Mouse (Mus musculus) urinary bladder, postnatal 14 days (tissue): ENCODE data around the gene 4930447C04Rik.

Experiments used
- DNase-seq: peaks from one replicate; pipeline ENCODE4 v3.0.0; 2021; ENCODE audit warnings: low spot score

4930447C04Rik gene

DNA sequence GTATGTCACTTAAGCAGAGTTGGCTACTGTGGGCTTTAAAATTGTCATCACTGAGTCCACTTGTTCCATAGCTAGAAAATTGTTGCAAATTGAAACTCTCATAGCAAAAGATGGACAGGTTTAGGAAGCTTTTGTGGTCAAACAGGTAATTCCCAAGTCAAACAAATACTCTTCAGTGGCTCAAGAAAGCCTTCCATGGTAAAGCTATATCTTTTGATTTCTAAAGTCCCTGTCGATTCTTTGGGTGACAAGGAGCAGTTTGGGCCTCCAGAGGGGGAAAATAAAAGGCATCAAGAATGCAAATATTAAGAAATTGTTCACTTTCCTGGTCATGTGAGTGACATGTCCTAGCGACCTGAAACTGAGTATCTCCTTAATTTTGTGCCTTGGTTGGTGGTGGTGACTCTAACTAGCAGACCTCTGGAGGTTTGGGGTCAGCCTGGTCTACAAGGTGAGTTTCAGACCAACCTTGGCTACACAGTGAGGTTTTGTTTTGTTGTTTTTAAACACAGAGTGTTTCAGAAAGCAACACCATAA is 3.1 kb upstream of the 4930447C04Rik start:
- no peak for DNase-seq

DNA sequence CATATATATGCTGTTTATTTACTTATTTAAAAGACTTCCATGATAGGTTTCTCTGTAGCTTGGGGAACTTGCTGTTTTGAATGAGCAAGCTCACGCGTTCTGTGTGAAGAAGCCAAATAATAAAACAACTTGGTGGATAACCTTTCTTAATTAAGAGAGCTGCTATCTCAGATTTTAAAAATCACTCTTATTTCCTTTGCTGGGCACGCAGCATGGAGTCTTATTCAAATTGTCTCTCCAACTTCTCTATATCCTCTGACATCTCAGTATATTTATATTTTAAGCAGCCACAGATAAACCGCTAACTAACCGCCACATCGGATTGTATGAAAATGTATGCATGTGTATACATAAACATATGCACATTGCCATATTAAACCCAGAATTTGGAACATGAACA is 1.6 kb upstream of the 4930447C04Rik start:
- no peak for DNase-seq

DNA sequence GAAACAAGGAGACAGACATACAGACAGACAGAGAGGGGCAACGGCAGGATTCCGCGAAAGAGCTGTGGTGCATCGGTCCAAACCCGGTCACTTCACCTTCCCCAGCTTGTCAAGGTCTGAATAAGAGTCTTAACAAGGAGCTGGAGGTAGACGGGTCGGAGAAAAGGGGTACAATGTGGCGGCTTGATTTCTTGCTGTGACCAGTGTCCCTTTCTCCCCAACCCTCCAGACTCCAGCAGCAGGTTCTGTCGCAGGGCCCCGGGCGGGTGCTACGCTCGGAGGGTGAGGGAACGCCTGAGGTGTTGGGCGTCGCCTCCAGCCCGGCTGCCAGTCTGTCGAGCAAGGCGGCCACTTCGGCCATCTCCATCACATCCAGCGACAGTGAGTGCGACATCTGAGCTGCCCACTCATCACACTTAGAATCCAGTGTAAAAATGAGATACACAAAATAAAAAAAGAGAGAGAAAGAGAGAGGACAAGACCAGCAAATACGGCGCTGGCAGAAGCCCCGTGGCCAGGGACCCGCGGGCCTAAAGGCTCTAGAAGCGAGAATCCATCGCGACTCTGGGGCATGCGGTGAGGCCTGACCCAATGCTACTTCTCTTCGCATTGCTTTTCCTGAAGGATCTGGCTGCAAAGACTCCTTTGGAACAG is 951 bp upstream of the 4930447C04Rik start:
- no peak for DNase-seq

DNA sequence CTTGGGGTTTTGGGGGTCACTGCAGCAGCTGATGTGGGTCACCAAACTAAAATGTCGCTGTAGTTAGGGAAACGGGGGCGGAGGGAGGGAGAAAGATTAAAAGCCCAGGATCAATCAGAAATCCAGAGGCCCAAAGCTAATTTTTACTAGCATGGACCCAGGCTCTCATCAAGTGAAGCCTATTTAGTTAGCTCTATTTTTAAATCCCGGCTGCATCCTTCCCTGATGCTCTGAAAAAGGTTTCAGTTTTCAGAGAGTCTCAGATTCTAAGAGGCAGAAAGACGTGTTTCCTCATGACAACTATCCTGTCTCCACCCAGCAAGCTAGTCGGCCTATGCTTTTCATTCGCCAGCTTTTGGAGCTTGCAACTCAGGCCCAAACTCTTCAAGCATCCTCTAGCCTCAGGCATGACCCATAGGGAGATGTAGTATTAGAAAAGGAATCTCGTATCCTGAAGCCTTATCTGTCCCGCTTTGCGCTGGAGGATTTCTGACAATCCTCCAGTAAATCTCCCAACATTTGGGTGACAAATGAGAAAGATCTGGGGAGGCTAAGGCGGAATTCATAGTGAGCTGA is 336 bp upstream of the 4930447C04Rik start:
- no peak for DNase-seq

DNA sequence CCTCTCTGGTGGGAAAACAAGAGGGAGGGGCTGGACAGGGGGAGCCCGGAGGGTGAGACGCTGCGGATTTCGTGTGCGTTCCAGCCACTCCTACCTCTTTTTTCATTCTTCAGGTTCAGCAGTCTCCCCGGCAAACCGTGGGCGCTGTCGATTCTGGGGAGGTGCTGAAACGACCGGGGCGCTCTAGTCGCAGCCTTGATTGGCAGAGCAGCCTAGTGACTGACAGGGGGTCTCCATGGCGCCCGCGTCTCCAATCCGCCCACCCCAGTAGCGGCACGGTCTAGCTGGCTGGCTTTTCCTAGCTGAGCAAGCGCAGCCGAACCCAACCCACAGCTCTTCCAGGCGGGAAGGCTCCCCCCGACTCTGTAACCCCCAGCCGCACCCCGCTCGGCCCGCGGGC is 958 bp downstream of the 4930447C04Rik start, which contains the start of gene Six6:
Gene Six6, plus strand, starts transcription at position 277 of the 400 bp plus-strand sequence.
- DNase-seq: no peak

DNA sequence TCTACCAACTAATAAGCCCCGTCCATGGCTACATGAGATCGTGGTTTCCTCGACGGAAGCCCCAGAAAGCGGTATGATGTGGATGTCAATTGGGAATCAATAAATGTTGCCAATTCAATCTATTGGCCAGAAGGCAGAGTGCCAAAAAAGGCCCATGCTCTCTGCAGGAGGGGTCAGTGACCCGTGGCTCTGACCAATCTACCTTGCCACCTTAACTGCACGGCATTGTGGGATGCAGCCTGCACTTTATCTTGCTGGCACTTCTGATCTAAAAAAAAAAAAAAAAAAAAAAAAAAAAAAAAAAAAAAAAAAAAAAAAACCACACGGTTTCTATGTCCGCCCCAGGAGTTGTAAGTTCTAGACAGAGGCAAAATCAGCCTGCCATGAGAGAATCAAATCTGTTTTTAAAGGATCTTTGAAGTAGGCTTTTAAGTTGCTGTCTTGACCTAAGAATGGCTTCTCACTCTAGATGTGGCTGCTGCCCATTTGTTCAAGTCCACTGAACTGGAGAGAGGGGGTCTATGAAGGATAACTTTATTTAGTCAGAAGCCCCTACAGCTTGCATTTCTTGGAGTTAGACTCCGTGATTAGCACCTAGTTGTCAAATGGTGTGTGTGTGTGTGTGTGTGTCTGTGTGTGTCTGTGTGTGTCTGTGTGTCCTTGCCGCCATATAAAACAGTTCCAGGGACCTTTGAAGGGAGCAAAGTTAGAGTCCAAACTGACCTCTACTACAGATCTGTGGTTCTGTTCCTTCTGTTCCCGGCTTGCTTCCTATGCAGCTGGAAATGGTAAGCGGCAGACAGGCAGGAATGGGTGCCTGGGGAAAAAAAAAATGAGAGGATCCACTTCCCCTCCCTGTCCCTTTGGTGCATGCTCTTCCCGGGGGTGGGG is 1.7 kb downstream of the 4930447C04Rik start:
- no peak for DNase-seq

DNA sequence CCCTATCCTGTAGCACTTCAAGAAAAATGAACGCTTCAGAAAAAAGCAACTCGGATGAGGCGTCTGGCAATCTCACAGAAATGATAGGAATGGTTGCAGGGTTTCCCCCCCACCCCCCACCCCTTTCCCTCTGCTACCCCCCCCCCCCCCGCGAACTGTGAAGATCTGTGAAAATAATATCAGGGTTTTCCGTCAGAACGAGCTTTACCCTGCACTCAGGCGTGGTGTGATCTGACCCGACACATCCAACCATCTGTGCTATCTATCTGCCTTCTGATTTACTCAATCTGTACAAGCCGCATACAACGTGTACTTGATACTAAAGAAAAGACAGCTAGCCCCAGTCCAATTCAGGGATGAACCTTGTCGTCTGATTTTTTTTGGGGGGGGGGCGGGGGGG is 2.4 kb downstream of the 4930447C04Rik start:
- no peak for DNase-seq

DNA sequence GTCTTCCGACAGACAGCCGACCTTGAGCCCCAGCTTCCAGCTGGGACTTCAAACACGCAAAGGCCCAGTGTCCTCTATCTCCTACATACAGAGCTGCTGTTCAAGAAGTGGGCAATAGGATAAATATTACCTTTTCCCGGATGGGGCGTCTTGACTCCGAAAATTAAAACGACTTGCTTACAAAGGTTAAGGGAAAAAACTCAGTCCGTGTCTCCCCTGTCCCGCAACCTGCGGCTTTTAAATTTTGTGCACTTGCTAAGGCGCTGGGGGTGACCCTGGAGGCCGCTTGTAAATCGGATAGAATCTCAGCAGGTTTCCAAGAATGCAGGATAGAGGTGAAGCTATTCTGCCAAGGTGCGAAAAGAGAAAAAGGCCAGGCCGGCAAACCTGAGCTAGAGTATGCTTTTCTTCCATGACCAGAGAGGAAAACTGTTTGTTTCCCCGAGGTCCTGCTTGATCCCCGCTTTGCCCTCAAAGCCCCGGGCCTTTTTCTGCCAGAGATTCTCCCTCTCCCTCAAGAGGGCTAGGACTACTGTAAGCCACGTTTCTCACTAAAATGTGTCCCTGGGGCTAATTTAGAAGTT is 2.9 kb downstream of the 4930447C04Rik start:
- no peak for DNase-seq

DNA sequence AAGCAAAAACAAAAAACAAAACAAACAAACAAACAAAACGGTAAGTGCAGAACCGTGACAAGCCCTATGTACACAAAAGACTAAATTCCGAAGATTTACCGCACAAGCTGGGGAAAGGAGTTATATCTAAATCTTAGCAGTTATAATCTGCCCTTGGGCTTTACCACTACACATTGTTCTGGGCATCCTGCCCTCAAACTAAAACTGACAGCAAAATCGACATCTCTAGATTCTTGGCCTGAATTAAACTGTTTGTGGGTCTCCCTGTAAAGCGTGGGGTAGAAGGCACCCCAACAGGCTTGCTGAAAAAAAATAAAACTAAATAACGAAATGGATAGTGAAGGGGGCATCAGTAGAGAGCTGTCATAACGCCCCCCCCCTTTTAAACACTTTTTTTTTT is 3.8 kb downstream of the 4930447C04Rik start:
- no peak for DNase-seq

DNA sequence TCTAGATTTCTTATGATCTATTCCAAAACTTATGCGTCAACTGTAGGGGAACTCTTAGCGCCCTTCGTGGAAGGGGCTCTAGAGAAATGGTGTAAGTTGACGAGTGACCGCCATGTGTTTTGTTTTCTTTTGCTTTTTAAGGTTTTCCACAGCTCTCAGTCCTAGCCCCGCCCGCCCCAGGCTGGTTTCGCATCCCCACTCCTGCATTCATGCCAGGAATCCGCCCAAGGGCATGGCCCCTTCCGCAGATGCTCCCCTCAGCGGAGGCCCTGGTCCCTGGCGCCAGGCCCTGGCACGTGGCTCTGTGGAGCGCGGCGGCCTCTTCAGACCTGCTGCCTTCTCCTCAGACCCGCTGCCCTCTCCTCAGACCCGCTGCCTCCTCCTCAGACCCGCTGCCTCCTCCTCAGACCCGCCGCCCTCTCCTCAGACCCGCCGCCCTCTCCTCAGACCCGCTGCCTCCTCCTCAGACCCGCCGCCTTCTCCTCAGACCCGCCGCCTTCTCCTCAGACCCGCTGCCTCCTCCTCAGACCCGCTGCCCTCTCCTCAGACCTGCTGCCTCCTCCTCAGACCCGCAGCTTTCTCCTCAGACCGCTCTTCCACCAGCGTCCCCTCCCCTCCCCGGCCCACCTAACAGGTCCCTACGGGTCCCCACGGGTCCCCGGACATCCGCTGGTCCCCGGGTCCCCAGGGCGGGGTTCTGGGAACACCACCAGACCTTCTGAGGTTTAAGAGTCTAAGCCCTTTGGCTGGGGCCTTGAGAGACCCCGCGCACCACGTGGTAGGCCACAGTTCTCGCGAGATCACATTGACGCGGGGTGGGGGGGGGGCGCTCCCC is 23.2 kb downstream of the 4930447C04Rik start:
- DNase-seq: no peak

DNA sequence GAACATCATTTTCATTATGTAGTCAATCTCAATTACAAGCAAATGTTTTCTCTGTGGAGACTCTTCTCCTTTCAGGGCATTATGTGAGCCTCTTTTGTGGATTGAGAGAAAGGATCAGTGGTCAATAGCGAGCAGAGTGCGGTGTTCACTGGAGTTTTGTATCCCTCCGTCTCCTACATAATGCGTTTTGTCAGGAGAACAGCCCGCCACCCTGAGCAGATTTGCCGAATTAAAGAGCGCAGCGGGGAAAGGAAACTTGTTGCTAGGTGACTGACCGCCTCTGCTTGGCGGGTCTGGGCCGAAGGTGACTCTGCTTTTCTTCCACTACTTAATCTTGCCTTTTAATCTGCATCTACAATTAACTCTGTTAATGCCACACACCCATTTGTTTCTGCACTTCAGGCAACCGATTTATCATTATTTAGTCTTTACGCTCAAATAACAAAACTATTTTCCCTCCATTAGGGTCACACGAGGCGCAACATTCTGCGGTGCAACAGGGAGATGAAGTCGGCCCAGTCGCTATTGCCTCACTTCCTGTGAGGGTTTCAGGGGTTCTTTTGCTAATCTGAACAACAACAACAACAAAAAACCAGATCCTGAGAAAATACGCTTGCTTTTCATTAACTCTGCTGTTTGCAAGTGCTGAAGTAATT is 86.1 kb downstream of the 4930447C04Rik start:
- DNase-seq: no peak

DNA sequence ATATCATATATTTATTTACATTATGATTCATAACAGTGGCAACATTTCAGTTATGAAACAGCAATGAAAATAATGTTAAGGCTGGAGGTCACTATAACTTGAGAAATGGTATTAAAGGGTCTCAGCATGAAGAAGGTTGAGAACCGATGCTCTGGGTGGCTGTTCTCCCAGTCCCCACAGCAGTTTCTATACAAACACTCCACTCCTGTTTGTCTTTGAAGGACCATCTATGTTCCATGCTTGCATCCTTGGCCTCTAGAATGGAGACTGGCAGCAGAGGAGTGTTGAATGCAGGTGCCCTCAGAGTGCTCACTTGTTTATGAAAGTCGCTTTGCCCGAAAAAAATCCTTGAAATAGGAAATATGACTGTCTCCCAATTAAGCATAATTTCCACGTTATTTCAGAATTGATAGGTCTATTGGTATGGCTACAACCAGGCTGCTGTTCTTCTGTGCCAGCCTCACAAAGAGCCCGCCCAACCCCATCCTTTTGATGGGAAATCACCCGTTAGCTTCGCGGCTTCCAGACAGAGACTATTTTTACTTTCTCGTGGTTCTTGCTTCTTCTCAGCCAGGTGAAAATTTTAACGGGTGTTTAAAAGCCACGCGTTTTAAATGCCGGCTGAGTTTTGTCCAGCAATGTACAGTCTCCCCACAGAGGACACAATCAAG is 87.0 kb downstream of the 4930447C04Rik start:
- DNase-seq: no peak

DNA sequence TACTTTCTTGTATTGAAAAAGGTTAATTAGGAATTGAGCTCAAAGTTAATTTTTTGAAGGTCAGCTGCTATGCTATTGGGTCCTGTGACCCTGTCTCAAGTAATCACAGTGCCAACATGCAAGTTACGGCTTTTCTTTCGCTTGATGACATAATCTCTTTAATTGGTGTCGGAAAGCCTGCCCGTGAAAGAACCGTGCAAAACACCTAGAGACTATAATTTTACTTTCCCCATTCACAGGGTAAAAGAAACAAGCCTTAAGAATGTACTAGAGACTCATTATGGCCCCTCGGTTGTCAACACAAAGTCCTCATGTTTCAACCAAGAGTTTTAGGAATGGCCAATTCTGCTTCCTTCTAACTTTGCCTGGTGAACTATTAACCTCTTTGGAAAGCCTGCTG is 88.3 kb downstream of the 4930447C04Rik start:
- no peak for DNase-seq

DNA sequence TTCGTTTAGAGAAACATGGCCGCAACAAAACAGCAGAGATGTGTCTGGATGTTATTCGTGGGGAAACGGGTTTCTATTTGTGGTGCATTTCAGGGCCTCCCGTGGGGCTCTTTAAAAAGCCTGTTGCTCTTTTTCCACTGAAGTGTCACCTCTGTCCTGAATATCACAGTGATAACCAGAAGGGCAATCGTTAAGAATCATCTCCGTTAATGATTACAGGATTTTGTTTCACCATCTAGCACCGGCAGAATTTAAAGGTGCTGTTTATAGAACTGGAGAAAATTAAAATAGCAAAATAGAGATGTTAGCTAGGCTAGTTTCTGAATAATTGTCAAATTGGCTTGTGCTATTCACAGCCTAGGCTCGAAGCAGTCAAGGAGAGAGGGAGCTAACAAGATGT is 90.4 kb downstream of the 4930447C04Rik start:
- no peak for DNase-seq

DNA sequence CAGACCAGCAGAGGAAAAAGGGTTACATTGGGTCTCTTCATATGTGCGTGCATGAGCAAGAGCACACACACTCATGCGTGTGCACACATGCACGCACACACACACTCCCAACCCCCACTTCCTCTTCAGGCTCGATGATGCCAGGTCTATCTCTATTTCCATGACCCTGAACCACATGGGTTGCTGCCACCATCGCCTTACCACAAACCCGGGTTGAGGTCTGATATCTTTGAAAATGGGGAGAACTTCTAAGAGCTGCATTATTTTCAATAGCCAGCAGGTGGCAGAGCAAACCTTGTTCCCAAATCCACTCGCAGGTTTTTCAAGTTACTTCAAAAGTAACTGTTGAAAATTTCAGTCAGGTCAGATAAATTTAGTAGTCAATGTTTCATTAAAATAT is 92.8 kb downstream of the 4930447C04Rik start:
- DNase-seq: peak; percentile 34

DNA sequence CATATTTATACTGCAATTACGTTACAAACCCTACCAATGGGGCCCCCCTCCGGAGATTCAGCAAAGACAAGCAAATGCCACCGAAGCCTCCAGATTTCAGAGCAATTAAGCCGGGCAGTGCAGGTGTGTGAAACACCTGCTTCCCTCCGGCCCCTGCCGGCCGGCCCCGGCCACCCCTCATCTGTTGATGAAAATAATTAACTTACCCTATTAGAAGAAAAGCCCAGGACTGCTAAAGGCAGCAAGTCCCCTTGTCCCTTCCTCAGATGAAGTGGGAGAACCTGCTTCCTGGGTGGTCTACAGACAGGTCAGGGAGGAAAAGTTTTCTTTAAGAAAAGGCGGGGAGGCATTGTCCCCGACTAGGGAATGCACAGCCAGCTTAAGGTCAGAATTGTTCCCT is 94.6 kb downstream of the 4930447C04Rik start:
- DNase-seq: no peak

DNA sequence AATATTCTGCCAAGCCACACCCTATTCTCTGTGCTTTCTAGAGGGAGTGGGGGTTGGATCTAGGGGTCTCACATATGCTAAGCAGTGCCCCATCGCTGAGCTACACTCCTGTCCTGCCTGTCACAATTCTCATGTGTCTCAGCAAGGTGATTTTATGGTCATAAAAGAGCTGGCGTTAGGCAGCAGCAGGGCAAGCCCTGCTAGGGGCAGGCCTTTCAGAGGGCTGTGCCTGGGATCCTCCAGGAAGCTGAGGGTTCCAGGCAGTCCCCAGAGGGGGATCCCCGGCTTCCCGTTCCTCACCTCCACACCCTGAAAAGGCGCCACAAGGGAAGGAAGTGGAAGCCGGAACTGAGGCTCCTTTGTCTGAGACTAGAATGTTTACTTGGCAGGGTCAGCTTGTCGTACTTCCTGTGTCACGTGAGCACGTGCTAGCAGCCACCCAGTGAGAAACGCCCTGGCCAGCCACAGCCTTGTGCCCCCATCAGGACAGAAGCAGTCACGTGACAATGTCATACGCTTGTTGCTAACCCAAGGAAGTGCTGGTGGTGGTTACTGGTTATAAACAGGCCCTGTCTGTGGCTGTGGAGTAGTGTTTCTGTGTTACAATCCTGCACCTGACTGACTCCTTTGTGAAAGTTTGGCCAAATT is 96.5 kb downstream of the 4930447C04Rik start:
- peak; percentile 20 for DNase-seq

DNA sequence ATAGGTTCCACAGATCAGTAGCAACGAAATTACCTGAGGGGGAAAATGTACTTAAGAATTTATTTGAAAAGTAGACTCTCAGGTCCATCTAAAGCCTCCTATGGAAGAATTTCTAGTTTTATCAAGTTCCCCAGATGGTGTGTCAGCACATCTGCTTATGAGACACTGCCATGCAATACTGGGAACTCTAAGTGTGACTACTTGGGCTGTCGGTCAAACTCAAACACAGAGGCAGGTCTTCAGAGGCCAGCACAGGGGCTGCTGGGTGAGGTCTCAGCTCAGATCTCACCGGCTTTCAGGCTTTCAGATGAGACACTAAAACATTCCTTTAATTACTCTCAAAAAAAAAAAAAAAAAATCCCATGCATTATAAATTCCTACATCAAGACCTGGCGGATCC is 97.0 kb downstream of the 4930447C04Rik start:
- DNase-seq: no peak

DNA sequence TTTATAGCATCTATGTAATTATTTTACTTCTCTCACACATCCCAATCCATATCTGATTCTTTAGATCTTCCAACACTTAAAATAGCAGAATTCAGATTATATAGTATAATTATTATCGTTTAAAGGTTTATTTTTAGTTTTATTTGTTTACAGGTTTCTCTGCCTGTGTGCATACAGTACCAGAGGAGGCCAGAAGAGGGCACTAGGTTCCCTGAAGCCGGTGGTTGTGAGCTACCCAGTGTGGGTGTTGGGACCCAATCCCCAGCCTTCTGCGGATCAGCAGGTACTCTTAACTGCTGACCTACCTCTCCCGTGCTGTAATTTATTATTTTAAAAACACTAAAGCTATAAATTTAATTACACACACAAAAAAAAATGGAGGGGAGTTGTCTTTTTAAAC is 97.4 kb downstream of the 4930447C04Rik start:
- DNase-seq: no peak

DNA sequence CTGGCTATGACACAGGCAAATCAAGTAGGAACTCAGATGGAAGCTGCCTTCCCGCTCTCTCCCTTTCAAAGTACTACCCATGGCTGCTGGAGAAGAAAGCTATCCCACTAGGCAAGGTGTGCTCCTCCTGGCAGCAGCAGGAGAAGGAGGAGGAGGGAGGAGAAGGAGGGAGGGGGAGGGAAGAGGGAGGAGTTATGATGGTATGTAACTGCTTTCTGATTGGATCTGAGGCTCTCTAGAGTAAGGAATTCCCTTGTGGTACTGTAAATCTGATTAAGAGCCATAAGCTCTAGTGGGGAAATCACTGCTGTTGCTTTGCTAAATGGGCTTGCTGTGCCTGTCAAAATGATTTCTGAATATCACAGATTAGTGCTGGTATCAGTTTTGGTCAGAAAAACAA is 99.1 kb downstream of the 4930447C04Rik start:
- no peak for DNase-seq
